Mouse (Mus musculus): ENCODE results near the gene Olfr958.

Olfr958 gene

DNA sequence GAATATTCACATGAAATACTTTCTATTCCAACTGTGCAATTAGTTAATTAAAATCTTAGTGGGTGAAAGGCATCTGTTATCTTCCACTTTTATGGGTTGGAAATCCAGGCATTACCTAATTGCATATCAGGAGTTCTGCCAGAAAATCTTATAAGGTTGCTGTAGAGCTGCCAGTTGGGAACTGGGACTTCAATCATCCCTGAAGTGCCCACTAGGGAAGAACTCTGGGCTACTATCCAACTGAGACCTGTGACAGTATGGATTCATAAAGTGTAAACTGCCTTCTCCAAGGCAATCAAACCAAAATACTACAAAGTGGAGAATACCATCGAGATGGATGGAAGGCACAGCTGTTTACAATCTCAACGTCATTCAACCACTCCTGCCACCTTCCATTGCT lies at the start of gene Olfr958:
Gene Olfr958 (minus strand): TSS at position 109 of the 400 bp plus-strand sequence.
- DNase-seq (ENCODE audit: low spot score) = no peak

DNA sequence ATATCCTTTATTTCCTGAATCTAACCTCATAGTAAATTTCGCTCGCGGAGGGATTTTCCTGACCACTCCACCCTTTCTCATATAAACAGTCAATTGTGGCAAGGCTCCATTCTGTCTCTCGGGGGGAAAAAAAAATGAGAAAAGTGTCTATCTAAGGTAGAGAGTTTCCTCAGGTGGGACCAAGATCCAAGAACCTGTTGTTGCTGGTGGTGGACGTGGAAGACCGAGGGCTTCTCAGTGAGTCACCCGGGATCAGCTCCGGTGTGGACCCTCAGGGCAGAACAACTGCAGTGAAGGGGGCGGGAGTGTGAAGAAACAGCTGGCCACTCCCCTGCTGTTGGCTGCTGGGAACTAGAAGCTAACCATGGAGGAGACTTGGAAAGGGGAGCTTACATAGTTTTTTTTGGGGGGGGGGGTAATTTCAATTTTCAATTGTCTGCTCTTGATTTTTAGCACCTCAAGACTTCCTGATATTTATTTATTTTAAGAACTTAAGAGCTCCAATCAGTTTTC lies 49.5 kb upstream of the Olfr958 start:
- DNase-seq (ENCODE audit: low spot score) = peak; percentile 10

DNA sequence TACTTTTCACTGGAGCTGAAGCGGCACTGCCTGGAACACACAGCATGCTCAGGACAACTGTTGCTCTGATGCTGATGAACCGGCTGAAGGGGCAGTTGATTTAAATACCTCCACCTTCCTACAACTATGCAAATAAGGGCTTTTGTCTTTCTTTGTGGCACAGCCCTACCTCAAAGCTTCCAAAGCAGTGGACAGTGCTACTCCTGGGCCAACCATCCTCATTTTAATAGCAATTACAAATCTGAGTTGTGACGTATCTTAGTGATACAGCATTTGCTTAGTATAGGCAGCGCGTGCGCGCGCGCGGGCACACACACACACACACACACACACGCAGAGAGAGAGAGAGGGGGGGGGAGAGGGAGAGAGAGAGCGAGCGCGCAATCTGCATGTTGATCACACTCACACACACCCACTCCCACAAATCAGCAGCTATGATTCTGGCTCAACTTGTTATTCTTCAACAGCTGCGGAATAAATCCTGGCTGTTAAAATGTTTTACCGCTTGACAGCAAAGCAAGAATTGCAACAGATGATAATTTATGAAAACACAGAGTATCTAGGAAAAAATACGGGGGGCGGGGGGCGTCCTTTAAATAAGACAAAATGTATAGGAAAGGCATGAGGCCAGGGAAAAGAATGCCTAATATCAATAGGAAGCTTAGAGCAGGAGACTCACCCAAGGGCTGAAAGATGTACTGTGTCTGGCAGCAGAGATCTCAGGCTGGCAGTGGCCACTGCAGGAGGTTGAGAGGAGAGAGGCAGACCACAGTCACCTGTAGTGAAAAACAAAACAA lies 48.9 kb upstream of the Olfr958 start:
- no peak for DNase-seq (ENCODE audit: low spot score)

DNA sequence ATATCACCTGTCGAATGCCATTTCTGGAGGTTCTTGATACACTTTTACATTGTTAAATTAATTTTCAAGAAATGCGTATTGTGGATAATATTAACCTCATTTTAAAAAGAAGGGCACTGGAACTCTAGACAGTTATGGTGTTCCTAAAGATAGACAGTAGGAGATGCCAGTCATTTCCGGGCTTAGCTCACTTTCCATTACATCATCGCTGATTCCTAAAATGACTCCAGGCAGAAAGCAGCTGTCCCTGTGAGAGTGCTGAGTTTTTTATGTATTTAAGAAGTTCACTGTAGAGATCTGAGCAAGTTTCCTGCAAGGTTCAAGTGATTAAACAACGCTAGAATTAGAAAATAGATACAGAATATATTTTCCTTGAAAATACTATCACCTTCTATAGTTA lies 23.2 kb upstream of the Olfr958 start:
- DNase-seq (ENCODE audit: low spot score) = no peak

DNA sequence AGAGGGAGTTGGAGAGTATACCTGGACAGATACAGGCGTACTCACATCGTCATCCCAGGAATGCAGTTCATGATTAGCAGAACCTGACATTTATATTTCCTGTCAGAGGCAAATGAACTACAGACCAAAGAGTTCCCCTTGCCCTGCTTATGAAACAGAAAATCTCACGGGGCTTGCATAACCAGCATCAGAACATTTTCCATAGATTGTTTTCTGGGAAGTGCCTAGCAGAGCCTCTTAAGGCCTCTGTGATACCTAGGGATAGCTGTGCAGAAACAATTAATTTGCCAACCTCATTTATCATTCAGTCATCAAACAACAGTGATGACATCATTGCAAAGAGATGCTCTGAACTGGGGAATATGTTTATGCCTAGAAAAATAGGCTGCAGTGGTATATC lies 21.6 kb upstream of the Olfr958 start, which contains the start of gene Olfr959:
Gene Olfr959 (minus strand): TSS at position 101 of the 400 bp plus-strand sequence.
- DNase-seq (ENCODE audit: low spot score) = no peak

DNA sequence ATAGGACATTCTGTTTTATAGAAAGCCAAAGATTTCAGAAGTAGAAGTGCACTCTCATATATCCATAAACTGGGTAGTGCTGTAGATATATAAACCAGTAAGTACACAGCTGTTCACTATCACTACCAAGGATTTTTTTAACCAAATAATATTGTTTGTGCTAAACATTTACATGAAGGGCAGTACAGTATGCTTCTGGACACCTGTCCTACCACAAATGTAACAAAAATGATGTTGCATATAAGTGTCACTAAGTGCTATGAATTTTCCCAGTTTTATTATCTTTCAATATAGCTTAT lies 4.4 kb upstream of the Olfr958 start:
- no peak for DNase-seq (ENCODE audit: low spot score)

DNA sequence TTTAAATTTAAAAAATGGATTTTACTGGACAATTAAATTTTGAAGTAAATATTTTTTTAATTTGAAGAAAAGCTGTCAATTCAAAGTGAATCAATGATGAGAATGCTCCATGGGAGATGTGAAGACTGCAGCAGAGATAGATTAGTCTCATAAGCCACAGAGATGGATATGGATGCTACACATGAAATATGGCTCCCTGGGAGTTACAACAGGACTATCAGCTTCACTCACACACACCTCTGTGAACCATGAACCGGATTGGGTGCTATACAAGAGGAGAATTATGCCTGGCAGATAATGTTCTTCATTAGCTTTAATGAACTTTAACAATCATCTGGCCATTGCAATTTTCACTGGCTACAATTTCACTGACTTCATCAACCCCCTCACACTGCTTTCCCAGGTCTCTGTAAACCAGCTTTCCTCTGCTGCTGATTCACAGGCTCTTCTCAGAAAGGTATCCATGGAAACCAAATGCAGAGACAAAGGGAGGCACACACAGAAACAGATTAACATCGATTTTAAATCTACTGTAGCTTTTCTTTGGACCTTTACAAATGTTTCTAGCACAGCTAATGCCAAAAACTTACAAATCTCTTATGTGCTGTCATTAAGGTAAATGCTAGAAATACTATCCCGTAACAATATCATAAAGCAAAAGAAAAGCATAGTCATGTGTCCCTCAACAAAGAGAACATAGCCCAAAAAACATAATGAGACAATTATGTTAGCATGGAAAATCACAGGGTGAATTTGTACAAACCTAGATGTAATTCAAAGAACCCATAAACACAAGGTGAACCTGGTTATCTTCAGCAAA lies 3.9 kb upstream of the Olfr958 start:
- no peak for DNase-seq (ENCODE audit: low spot score)

DNA sequence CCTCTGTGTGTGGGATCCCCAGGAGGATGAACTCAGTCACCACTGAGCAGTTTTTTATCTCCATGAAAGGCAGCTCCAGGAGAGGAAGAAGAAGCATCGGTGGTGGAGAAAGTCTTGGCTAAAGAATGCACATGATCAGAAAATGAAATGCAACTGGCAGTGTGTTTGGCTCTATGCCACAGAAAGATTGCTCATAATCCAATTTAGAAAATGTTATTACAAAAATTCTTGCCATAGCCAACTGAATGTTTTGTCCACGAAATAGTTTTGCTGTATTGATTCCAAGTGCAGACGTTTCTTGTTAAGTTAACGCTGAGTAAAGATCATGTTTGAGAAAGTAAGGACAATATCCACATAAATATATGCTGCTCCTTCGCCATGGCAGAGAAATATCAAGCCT lies 3.0 kb downstream of the Olfr958 start:
- DNase-seq (ENCODE audit: low spot score) = no peak

DNA sequence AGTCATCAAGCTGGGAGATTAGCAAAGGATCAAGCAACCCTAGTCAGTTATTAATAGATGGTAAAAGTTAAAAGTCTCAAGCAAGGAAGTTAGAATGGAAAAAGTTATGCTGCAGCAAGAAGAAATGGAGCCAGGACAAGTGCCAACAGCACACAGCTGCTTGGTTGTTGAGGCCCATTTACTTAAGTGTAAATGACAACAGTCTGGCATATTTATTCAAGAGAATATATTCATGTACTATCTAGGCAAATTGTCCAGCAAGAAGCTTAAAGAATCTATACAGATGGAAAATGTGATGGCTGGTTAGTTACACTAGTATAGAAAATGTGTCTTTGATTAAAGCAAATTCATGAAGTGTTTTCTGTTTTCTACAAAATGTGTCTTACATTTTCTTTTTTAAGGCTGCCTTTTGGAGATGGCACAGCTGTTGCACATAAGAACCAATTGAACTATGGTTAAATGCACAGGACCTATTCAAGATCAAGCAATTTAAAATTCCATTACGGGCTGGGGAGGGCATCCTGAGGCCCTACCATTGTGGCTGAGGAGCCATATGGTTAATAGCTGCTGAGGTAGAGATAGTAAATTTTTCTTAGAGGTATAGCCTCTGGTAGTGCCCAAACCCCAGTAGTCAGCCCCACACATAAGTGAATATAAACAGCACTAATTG lies 30.1 kb downstream of the Olfr958 start:
- DNase-seq (ENCODE audit: low spot score) = no peak

DNA sequence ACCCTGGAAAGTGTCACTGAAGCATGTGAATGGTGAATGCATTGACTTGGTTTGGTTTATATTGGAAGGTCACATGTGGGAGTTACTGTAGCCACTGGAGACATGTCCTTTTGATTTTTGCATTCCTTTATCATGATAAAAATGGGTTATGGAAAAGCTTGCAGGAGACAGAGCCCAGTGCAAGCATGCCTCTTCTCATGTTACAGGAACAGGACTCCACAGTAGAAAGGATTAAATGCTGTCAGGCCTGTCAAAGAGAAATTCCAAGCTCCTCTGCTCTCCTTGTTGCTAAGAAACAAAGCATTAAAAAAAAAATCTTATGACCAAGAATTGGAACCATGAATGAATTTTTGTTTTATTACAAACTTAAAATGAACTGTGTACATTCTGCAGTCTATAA lies 35.3 kb downstream of the Olfr958 start:
- no peak for DNase-seq (ENCODE audit: low spot score)

DNA sequence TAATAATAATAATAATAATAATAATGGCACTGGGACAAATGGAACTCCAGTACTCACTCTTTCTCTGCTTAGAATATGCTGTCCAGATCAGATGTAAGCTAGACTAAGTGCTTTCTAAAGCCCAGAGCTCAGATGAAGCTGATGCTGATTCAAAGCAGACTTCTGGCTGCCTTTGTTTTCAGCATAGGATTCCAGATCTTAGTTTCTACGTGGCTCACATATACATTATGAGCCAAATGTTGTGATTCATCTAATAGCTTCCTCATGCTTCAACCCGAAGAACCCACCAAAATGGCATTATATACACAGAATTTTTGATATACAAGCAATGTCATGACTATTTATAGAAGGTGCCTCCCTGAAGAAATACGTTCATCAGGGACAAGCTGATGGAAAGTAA lies 38.3 kb downstream of the Olfr958 start, which contains the start of gene Olfr957:
Gene Olfr957 (minus strand): TSS at position 279 of the 400 bp plus-strand sequence.
- no peak for DNase-seq (ENCODE audit: low spot score)

DNA sequence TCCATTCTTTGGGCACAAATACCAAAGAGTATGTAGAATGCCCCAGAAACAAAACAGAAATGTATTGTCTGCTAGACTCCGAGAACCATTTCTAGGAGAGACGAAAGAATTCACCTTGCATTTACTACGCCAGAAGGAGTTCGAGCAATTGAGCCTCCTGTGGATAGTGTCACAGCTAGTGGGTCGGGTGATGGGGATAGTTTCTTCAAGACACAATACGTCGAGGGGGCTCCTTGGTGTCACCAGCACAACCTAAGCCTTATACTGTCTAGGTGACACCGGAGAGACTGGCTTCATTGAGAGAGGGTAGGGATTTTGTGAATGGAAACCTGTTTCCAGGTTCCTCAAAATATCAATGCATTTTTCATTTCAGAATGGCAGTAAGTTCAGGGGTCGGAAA lies 44.4 kb downstream of the Olfr958 start:
- DNase-seq (ENCODE audit: low spot score) = no peak

DNA sequence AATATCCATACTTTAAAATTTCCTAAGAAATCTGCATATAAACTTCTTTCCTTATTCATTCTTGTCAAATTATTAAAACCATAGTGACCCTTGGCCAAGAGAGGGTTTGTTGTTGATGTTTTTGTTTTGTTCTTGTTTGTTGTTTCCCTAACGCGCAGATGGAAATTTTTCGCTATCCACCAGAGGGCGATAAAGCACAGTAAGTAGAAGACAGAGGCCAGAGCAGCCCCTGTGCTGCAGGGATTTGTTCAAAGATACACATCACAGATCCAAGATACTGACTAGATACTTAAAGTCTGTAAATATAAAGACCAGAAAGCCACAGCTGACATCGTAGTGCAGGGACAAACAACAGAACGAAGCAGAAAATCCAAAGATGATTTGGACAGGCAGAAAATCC lies 44.9 kb downstream of the Olfr958 start:
- peak; percentile 43 for DNase-seq (ENCODE audit: low spot score)
